Mouse (Mus musculus): ENCODE measurements around the gene Glyatl3.

Glyatl3 gene

DNA sequence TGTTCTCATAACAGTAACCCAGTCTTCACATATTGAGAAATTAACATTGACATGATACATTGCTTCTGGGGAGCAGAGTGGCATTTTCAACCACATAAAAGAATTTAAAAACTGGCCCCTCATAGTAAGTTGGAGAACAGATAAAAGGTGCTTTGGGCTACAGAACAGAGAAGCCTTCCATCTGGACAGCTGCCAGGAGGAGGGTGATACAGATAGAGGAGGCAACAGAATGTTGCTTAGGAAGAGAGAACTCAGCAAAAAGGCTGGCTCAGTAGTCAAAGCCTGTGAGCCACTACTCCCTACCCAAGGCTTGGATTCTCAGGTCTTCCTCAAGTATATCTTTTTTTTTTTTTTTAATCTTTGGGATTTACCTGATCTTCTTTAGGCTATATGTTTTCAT lies 59.1 kb downstream of the Glyatl3 start:
- DNase-seq (ENCODE audit: low spot score), result no peak

Data from urinary bladder, postnatal 10 days (tissue).